Mouse (Mus musculus) large intestine, adult 2 months (tissue): ENCODE measurements around the gene Cyren. TPM values are rescaled to one million over a fixed set of nuclear protein-coding genes. Genes with fewer than 3 reads are reported as not detected.
A peak's percentile ranks its signal among the peaks of the same experiment; 100 is the strongest.

Source experiments
- DNase-seq: peaks from one replicate; pipeline ENCODE4 v3.0.0-alpha.2; 2012; ENCODE audit warnings: low read depth, low spot score
- WGBS: fragments of 180-500 bp; shearing (Covaris S2); methylation state at CpG from one replicate; pipeline ENCODE4 v1.1.7; 2018; 5-methylcytosine and 5-hydroxymethylcytosine counted together
- polyA plus RNA-seq: library from polyadenylated mRNA; depleted of rRNA; stranded (reverse); fragments of >200 nt; gene quantifications from 2 replicates; pipeline ENCODE4 v1.2.3, GENCODE M21; 2012; rRNA removed

The Cyren gene
- 3.0 and 3.3 TPM in 2 replicates for polyA plus RNA-seq

DNA sequence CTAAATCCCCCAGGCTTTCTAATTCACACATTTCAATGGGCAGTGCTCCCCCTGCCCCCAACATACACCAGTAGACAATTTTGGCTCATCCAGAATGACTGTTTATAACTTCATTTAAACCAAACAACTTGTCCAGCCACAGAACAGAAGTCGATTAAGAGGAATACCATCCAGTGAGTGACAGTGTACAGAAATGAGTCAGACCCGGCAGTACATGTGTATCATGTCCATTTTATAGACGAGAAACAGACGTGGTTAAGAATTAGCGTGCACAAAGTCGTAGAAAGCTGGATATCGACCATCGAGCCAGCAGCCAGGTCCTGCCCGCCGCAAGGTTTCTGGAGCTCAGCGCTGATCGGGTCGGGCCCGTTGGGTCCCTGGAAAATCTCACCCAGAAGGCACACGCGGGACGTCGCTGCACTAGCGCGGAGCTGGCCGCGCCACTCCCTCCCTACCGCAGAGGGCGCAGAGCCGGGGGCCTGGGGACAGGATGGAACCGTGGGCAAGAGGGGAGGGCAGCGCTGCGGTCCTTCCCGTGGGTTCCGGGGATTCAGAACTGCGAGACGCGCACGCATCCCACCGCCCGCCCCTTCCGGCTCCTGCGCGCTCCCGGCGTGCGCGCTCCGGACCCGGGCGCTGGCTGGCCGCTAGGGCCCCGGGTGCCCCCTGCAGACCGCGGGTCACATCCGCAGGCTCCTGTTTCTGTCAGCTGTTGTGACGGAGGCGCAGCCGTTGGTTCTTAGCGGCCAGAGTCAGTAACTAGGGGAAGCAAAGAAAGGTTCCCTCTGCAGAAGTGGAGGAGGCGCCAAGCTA is at the start of gene Cyren:
Gene Cyren (minus strand): TSS at position 552 of the 813 bp plus-strand sequence.
- peak; percentile 53 for DNase-seq
- under 1% methylated on average over 56 of the region's 56 CpGs for WGBS

- WGBS, result 93% methylated on average over 8 of the region's 8 CpGs
- no peak for DNase-seq
Measured at GRCm38 (mm10) chr6:34927594-34927993, 49.7 kb upstream of the Cyren start.

GRCm38 (mm10) chr6:34927156-34927555 is 49.3 kb upstream of the Cyren start:
- WGBS, result 39% methylated on average over 4 of the region's 4 CpGs
- DNase-seq, result peak; percentile 25

GRCm38 (mm10) chr6:34921941-34922340 is 44.1 kb upstream of the Cyren start:
- no peak for DNase-seq
- WGBS, result 56% methylated on average over 14 of the region's 14 CpGs

GRCm38 (mm10) chr6:34920631-34921030 is 42.8 kb upstream of the Cyren start:
- WGBS, result 93% methylated on average over 12 of the region's 12 CpGs
- DNase-seq, result no peak

DNA sequence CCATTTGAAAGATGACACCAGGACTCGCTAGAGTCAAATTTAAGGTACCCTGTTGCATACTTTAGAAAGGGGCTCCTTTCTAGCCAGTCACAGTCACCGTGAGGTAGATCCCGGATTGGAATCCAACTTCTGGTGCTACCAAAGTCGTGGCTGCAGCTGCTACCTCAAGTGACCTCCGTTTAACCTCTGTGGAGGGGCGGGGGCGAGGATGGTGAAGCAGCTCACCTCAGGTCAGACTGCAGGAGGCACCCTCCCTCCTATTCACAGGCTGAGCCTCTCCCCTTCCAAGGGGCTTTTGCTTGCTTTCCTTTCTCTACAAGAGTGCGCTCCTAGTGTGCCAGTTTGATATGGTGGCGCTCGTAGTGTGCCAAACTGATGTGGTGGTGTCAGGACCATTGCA is 42.1 kb upstream of the Cyren start, which contains the start of gene Stra8:
Gene Stra8 (plus strand): TSS at position 208 of the 400 bp plus-strand sequence.
- 65% methylated on average over 10 of the region's 10 CpGs for WGBS
- DNase-seq, result no peak

DNA sequence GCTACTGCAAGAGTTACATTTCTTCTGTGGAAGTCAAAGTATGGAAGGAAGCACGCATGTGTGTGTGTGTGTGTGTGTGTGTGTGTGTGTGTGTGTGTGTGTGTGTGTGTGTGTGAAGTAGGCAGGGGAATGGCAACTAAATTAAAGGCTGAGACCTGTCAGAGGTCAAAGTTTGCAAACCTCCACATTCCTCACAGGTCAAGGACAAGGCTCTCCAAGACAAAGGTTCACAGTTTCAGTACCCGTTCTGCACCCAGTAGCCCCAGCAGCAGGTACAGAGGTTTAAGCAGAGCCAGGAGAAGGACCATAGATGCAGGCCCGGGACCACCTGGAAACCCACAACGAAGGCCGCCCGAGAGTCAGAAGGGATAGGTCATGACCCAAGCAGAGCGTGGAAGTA is 41.3 kb upstream of the Cyren start:
- 77% methylated on average over 7 of the region's 7 CpGs for WGBS
- DNase-seq, result no peak

DNA sequence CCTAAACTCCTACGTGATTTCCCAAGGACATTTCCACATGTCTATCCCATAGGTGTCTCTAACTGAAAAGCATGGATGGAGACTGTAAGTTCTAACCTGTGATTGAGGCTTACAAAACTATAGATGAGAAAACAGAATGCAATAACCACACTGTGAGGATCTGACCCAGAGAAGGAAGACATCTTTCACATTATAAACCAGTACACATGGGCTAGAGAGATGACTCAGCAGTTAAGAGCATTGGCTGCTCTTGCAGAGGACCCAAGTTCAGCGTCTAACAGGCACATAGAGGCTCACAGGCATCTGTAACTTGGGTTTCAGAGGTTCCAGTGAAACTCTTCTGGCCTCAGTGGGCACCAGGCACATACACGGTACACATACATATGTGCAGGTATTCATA is 36.6 kb upstream of the Cyren start:
- WGBS, result 71% methylated on average over 3 of the region's 3 CpGs
- DNase-seq, result no peak

GRCm38 (mm10) chr6:34913341-34914040 is 35.6 kb upstream of the Cyren start:
- no peak for DNase-seq
- WGBS, result 73% methylated on average over 13 of the region's 13 CpGs

- 1% methylated on average over 64 of the region's 64 CpGs for WGBS
- DNase-seq, result peak; percentile 58
Measured at GRCm38 (mm10) chr6:34910371-34911219, 32.7 kb upstream of the Cyren start, which contains the start of gene Wdr91. Wdr91 (minus strand) TSS chr6:34910876.

DNA sequence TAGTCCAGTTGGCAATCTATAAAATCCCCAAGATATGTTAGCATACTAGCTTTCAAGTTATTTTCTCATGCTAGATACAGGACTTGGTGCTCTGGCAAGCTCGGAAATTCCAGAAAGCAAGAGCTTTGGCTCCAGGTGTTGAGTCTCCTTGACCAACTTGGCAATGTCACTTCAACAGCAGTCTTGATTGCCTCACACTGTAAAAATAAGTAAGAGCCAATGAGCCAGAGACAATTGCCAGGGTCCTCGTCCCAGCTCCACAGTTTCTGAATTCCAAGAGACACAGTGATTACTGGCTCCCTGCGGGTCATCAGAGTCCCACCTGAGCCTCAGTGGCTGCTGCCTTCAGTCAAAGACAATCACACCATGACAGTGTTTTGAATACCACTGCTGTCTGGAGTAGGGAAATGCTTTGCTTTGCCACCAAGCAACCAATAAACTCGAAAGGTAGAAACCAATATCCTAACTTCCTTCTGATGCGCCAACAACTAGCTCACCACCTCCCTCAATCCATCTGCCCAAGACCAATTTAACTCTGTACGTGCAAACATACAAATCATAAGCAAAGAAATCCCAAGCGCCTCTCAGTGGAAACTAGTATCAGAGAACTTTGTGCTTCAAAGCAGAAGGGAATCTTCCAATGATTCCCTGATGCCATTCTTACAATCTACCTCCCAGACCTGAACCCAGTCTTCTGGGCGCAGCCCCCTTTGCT is 31.9 kb upstream of the Cyren start:
- DNase-seq, result no peak
- 40% methylated on average over 8 of the region's 8 CpGs for WGBS

GRCm38 (mm10) chr6:34907696-34908260 is 29.9 kb upstream of the Cyren start:
- DNase-seq, result no peak
- 87% methylated on average over 18 of the region's 18 CpGs for WGBS

- no peak for DNase-seq
- 76% methylated on average over 2 of the region's 2 CpGs for whole genome bisulfite sequencing
Measured at GRCm38 (mm10) chr6:34907121-34907614, 29.3 kb upstream of the Cyren start.

DNA sequence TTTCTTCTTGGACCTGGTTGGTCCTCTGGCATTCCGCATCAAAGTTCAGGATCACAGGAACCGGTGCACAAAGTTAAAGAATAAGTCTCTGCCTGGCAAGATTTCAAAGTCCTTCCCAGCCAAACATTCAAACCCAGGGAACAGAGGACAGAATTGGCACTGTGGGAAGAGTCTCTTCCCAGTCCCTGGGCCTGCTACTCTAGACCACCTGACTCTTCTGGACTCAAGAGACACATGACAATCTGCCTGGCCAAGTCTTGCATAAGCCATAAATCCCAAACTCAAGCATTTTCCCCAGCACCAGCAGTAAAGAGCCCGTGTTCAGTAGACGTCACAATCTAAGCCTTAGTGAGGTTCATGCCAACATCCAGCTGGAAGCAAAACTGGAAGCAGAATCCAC is 28.8 kb upstream of the Cyren start:
- DNase-seq, result no peak
- 81% methylated on average over 4 of the region's 4 CpGs for WGBS

DNA sequence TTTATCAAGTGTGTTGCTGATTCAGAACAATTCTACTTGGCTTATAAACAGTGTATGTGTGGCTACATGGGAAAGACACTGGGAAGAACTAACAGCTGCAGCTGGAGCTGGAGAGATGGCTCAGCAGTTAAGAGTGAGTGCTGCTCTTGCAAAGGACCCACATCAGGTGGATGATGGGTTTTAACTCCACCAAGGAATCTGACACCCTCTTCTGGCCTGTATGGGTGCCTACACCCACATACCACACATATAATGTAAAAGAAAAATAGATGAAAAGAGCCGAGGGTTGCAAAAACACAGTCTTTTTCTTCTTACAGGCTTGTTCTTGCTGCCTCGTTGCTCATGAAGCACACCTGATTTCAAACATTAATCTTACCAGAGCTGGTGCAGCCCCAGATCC is 28.3 kb upstream of the Cyren start:
- 77% methylated on average over 2 of the region's 2 CpGs for WGBS
- DNase-seq, result no peak

DNA sequence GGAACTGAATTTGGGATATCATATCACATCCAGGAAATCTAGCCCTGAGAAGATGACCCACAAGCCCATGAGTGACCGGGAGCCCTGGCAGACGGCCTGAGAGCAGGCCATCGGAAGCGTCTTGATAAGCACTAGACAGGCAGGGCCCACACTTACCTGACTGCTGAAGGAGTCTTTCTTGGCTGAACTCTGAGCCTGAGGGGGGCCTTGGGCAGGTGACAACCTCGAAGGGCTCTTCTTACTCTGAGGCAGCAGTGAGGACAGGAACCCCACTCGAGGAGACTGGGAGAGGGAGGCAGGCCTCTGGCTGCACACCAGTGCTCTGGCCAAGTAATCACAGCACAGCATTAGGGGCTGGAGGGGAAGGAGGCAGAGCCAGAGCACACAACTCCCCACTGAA is 26.5 kb upstream of the Cyren start:
- DNase-seq, result no peak
- WGBS, result 89% methylated on average over 6 of the region's 6 CpGs

GRCm38 (mm10) chr6:34903851-34904250 is 26.0 kb upstream of the Cyren start:
- whole genome bisulfite sequencing, result 89% methylated on average over 10 of the region's 10 CpGs
- no peak for DNase-seq

- WGBS, result 59% methylated on average over 5 of the region's 5 CpGs
- DNase-seq, result no peak
Measured at GRCm38 (mm10) chr6:34903441-34903840, 25.6 kb upstream of the Cyren start.

DNA sequence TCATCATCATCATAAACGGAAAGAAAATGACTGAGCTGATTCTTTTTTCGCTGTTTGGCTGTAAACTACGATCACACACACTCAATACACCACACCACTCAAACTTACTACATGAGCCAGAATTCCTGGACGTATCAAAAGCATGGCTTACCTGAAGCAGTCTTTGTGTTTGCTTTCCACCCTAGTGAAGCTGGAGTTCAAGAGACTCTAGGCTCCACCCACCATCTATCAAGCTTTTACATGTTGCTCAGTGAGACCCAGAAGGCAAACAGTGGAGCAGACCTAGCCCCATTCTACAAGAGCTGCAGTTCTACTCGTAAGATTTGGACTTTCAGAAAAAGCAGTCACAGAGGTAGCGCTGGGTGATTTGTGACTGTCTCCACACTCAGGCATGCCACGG is 24.7 kb upstream of the Cyren start:
- WGBS, result 82% methylated on average over 7 of the region's 7 CpGs
- no peak for DNase-seq
